Mouse (Mus musculus) MEL-GATA-1-ER (cell line): ENCODE measurements around the gene Rgs11.
"Not testable (repeated sequence)": the region's sequence is repeated elsewhere in the genome, so short reads cannot be mapped to it uniquely, and the experiment has no call there.

Source experiments
- DNase-seq: peaks from one replicate; pipeline ENCODE4 v3.0.0-alpha.2; 2012; ENCODE audit warnings: low read depth; ENCODE audit errors: extremely low read depth

The Rgs11 gene

GRCm38 (mm10) chr17:26202737-26203136, at the start of gene Rgs11:
Rgs11 (plus strand) TSS chr17:26202951.
- peak; percentile 33 for DNase-seq

GRCm38 (mm10) chr17:26162736-26163135, 40.0 kb upstream of the Rgs11 start:
- DNase-seq = no peak

- peak; percentile 31 for DNase-seq
These were observed 34.7 kb upstream of the Rgs11 start for GRCm38 (mm10) chr17:26168039-26168438.

- DNase-seq = not testable (repeated sequence)
These were observed 27.5 kb upstream of the Rgs11 start for GRCm38 (mm10) chr17:26175248-26175647.

- DNase-seq = no peak
These were observed 24.1 kb upstream of the Rgs11 start for GRCm38 (mm10) chr17:26178611-26179010.

GRCm38 (mm10) chr17:26181179-26181578, 21.6 kb upstream of the Rgs11 start:
- no peak for DNase-seq

GRCm38 (mm10) chr17:26187592-26187991, 15.2 kb upstream of the Rgs11 start:
- no peak for DNase-seq

GRCm38 (mm10) chr17:26188091-26188805, 14.5 kb upstream of the Rgs11 start:
- no peak for DNase-seq

- DNase-seq = not testable (repeated sequence)
These were observed 11.3 kb upstream of the Rgs11 start for GRCm38 (mm10) chr17:26191486-26191885.

GRCm38 (mm10) chr17:26192481-26193190, 10.1 kb upstream of the Rgs11 start:
- DNase-seq = no peak

GRCm38 (mm10) chr17:26198892-26199291, 3.9 kb upstream of the Rgs11 start, which contains the start of gene Pdia2:
Pdia2 (minus strand) TSS chr17:26199087.
- DNase-seq = peak; percentile 41

- DNase-seq = peak; percentile 57
These were observed 1.7 kb upstream of the Rgs11 start for GRCm38 (mm10) chr17:26200831-26201705.

- DNase-seq = no peak
These were observed 753 bp upstream of the Rgs11 start for GRCm38 (mm10) chr17:26201998-26202397.

- peak; percentile 32 for DNase-seq
These were observed 615 bp downstream of the Rgs11 start for GRCm38 (mm10) chr17:26203321-26203811.

GRCm38 (mm10) chr17:26204766-26205165, 2.0 kb downstream of the Rgs11 start:
- no peak for DNase-seq

GRCm38 (mm10) chr17:26206392-26206791, 3.6 kb downstream of the Rgs11 start:
- DNase-seq = no peak

- DNase-seq = no peak
These were observed 4.9 kb downstream of the Rgs11 start, which contains the start of gene Arhgdig for GRCm38 (mm10) chr17:26207686-26208085. Arhgdig (minus strand) TSS chr17:26207786.

- DNase-seq = no peak
These were observed 9.5 kb downstream of the Rgs11 start for GRCm38 (mm10) chr17:26212241-26212640.

GRCm38 (mm10) chr17:26212681-26213080, 9.9 kb downstream of the Rgs11 start:
- no peak for DNase-seq

- DNase-seq = no peak
These were observed 18.8 kb downstream of the Rgs11 start for GRCm38 (mm10) chr17:26221508-26221907.

- no peak for DNase-seq
These were observed 22.4 kb downstream of the Rgs11 start for GRCm38 (mm10) chr17:26225150-26225549.
